Mouse (Mus musculus) olfactory bulb, adult 2 months (tissue): ENCODE data around the gene Psma6. TPM values are rescaled to one million over a fixed set of nuclear protein-coding genes. Genes with fewer than 3 reads are reported as not detected.

Source experiments
- H3K27ac ChIP-seq: fragments of 200-500 bp; 2 replicates; pipeline ENCODE4 v1.5.1; 2012; ENCODE audit warnings: low read depth, low read length; ENCODE audit not compliant: insufficient read depth
- H3K4me1 ChIP-seq: fragments of 200-500 bp; 2 replicates; pipeline ENCODE4 v1.6.1; 2012; ENCODE audit warnings: low read length; ENCODE audit not compliant: control insufficient read depth, insufficient read depth
- H3K4me3 ChIP-seq: fragments of 200-500 bp; 2 replicates; pipeline ENCODE4 v1.5.1; 2012; ENCODE audit warnings: mild to moderate bottlenecking, low read depth, low read length, moderate library complexity; ENCODE audit not compliant: insufficient read depth
- CTCF ChIP-seq: fragments of 200-500 bp; IDR thresholded peaks from 2 replicates; pipeline ENCODE4 v1.5.1; 2012; ENCODE audit warnings: low read depth, mild to moderate bottlenecking, low read length, moderate library complexity; ENCODE audit not compliant: insufficient read depth
- POLR2A ChIP-seq: fragments of 200-500 bp; IDR thresholded peaks from 2 replicates; pipeline ENCODE4 v1.6.1; 2012; ENCODE audit warnings: mild to moderate bottlenecking, low read depth, low read length, moderate library complexity; ENCODE audit not compliant: insufficient read depth
- WGBS: fragments of 180-500 bp; shearing (Covaris S2); methylation state at CpG from one replicate; pipeline ENCODE4 v1.1.7; 2018; 5-methylcytosine and 5-hydroxymethylcytosine counted together
- polyA plus RNA-seq: library from polyadenylated mRNA; stranded (reverse); fragments of >200 nt; gene quantifications from 2 replicates; pipeline ENCODE4 v1.2.4, GENCODE M21; 2012; ENCODE audit warnings: low replicate concordance; ENCODE audit not compliant: missing spikeins, insufficient read depth, insufficient read length

Psma6 gene
- polyA plus RNA-seq, 1 experiment = not detected

DNA sequence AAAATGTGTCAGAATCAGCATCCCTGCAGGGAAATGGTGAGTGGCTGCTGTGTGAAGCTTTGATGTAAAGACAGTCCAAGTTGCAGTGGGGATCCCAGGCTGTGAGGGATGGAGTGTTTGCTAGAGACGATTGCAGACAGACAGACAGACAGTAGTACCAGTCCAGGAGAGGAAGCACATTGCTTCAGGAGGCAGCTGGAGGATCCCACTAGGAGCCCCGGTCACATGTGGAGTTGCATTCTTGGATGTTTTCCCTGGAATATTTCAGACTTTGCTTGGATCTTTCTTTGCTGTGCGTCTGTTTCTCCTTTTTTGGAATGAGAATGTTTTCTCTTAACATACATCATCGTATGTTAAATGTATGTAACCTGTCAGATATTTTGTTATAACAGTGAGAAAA, 69.9 kb downstream of the Psma6 start:
- WGBS = 68% methylated on average over 4 of the region's 4 CpGs
- Histone ChIP-seq H3K27ac (no peak overlapping the region), H3K4me3 (no peak overlapping the region), H3K4me1 (peaks cover 14% of the 10 kb centered on the region; the same call in 1 of the 2 replicates)
- TF ChIP-seq CTCF = no peak
- TF ChIP-seq POLR2A = no peak

DNA sequence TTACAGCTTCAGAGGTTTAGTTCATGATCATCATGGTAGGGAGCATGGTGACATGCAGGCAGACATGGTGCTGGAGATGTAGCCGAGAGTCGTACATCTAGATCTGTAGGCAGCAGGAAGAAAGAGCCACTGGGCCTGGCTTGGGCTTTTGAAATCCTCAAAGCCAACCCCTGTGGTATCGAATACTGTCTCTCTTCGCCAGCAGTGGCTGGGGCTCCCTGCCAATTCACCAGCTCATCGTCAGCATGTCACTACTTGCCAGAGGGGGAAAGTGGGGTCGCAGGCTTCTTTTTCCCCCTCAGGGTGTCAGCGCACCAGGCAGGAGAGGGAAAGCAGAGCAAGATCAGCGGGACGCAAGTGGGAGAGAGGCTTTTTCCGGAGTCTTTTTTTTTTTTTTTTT, 71.2 kb downstream of the Psma6 start:
- Histone ChIP-seq H3K27ac (no peak overlapping the region), H3K4me3 (no peak overlapping the region), H3K4me1 (peaks cover 11% of the 10 kb centered on the region; the same call in 1 of the 2 replicates)
- TF ChIP-seq CTCF (no peak), POLR2A (no peak)
- WGBS = 75% methylated on average over 10 of the region's 10 CpGs

DNA sequence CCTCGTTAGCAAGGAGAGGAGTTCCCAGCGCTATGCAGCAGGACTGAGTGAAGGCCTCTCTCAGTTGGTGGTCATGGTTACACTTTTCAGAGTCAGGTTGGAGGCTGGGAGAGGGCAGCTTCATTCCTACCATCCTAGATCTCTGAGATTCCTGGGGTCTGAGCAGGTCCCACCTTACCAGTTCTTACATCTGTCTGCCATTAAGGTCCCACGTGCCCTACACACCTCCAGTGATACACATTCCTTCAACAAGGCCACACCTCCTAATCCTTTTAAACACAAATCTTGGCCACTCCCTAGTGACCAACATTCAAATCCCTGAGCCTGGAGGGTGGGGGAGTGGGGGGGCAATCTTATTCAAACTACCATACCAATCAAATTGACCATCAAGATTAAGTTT, 72.1 kb downstream of the Psma6 start:
- Histone ChIP-seq H3K27ac (no peak overlapping the region), H3K4me3 (no peak overlapping the region), H3K4me1 (peaks cover 7% of the 10 kb centered on the region; the same call in 1 of the 2 replicates)
- WGBS = 83% methylated on average over 3 of the region's 3 CpGs
- TF ChIP-seq POLR2A = no peak
- no peak for TF ChIP-seq CTCF

DNA sequence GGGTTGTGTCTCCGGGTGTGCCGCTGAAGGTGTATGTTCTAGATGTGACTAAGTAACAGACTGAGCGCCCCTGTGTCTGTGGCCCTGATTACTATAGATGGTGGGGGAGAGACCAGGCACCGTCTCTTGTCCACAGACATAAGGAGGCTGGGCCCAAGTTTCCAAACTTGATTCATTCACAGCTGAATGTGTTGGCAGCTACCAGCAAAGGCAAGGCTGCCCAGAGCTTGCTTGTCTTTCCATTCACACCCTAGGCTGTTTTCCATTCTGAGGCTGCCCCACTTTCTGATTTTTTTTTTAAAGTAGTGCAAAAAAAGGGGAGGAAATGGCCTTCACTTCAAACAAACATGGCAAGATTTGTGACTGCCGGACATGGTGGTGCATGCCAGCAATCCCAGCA, 72.9 kb downstream of the Psma6 start:
- no peak overlapping the region for H3K27ac ChIP-seq
- H3K4me3 ChIP-seq = no peak overlapping the region
- TF ChIP-seq CTCF (no peak), POLR2A (no peak)
- WGBS = 79% methylated on average over 5 of the region's 5 CpGs
- H3K4me1 ChIP-seq = peaks cover 7% of the 10 kb centered on the region; the same call in 1 of the 2 replicates

DNA sequence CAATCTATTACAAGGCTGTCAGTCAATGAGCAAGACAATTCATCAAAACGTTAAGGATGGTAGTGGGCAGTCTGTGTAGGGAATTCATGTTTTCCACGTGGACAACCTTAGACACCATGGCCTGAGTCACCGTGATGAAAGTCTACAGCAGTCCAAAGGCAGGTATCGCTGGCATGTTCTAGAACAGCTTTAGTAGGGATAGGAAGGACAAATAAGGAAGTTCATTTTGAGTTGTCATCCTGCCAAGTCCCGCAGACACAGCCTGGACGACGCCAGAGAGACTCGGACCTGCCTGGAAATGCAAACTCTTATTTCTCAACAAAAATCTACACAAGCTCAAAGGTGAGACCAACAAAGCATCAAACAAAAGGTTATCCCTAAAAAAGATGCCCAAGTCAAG, 75.7 kb downstream of the Psma6 start:
- no peak for TF ChIP-seq POLR2A
- no peak for TF ChIP-seq CTCF
- peaks cover 17% of the 10 kb centered on the region for H3K4me1 ChIP-seq
- 80% methylated on average over 8 of the region's 8 CpGs for WGBS
- H3K27ac ChIP-seq = no peak overlapping the region
- H3K4me3 ChIP-seq = no peak overlapping the region

DNA sequence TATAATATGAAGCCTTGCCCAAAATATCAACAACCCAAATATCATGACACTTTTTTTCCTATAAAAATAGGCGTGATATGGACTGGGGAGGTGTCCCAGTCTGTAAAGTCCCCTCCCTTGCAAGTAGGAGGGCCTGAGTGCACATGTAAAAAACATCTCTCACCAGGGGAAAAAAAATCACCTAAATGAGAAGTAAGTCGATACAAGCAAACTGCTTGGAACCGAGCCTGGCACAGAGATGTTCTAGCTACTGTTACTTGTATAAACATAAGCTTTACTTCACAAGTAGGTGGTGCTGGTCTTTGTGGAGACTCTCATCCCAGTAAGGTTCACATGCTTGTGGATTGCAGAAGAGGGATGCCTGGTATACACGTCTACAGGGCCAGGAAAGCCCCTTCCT, 76.9 kb downstream of the Psma6 start:
- WGBS = 65% methylated on average over 4 of the region's 4 CpGs
- Histone ChIP-seq H3K4me3 (no peak overlapping the region), H3K27ac (no peak overlapping the region), H3K4me1 (peaks cover 26% of the 10 kb centered on the region)
- TF ChIP-seq POLR2A = no peak
- no peak for TF ChIP-seq CTCF

DNA sequence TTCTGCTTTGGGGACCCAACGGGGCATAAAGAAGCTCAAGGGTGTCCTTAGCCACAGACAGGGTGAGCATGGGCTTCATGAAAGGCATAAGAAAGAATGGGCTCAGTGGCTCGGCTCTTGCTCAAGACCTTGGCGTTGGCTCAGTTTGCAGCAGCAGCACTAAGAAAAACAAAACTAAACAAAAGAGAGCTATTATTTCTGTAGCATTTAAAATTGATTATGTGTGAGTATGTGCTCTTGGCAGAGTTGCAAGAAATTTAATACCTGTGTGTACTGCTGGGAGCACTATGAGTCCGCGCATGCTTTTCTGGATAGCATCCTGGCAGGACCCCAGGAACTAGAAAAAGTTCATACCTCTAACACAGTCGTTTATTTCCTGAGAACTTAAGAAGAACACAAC, 77.7 kb downstream of the Psma6 start:
- 57% methylated on average over 6 of the region's 6 CpGs for WGBS
- H3K27ac ChIP-seq = no peak overlapping the region
- peaks cover 34% of the 10 kb centered on the region for H3K4me1 ChIP-seq
- no peak overlapping the region for H3K4me3 ChIP-seq
- no peak for TF ChIP-seq POLR2A
- no peak for TF ChIP-seq CTCF

DNA sequence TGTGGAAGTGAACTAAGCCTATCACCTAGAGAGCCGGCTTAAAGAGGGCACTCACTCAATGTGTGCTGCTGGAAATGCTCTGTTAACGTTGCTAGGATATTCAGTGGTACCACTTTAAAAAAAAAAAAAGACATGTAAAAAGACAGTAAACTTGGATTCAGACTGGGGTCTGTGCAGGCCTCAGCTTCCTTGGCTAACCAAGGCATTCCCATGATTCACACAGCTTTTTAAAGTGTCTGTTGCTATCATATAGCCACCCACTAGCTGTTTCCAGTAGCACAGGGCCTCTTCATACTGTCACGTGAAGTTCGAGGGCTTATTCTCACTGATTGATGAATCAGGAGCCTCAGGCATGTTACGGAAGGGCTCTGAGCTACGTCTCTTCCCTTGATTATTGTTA, 78.4 kb downstream of the Psma6 start:
- TF ChIP-seq POLR2A (no peak), CTCF (no peak)
- Histone ChIP-seq H3K4me3 (no peak overlapping the region), H3K4me1 (peaks cover 38% of the 10 kb centered on the region), H3K27ac (0 out of 2 replicates have a peak overlapping the region, but pooled peaks have one; percentile 17)
- WGBS = 51% methylated on average over 6 of the region's 6 CpGs

DNA sequence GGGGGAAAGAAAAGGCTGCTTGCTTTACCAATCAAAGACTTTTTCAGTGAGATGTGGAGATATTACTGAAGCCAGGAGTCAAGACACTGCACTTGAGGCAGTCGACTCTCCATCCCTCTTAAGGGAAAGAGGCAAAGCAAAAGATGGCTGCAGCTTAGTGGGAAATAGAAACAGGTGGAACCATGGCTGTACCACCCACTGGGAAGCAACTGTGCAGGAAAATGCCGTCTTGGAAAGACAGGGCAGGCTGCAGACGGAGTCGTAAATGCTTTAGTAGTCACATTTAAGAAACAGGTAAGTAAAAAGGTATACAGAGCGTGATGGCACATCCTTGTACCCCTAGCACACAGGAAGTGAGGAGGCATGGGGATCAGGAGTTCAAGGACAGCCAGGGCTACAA, 79.1 kb downstream of the Psma6 start:
- no peak for TF ChIP-seq CTCF
- no peak for TF ChIP-seq POLR2A
- no peak overlapping the region for H3K4me3 ChIP-seq
- WGBS = 86% methylated on average over 5 of the region's 5 CpGs
- peaks cover 36% of the 10 kb centered on the region for H3K4me1 ChIP-seq
- no peak overlapping the region for H3K27ac ChIP-seq

DNA sequence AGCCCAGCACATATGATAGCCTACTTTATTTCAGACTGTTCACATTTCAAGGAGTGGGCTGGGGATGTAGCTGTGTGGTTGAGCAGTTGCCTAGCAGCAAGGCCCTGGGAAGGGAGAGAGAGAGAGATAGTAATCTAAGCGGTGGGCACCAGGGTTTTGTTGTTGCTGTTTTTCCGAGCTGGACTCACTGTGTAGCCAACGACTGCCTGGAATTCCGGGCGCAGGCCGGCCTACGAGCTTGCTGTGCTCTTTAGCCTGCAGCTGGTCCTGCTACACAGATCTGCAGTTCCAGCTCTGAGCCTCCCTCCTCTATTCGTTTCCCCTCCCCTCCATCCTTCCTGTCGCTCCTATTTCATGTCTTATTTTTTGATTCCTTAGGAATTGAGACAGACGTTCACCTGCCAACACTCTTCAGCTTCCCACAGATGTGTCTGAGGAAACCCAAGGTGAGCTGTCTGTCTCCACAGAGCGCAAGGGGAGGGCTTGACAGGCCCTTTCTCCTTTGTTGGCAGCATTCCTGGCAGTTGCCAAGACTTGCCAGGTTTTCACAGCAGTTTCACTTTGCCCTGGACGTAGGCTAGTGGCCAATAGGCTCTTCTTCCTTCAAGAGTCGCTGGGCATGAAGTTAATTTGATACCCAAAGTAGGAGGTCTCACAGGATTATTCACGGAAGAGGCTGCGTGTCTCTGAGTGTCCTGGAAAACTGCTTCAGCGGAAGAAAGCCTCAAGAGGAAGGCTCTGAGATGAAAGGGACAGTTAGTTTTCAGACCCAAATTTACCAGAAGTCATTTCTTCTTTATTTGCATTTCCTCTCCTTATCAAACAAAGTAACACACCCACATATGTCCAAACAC, 80.2 kb downstream of the Psma6 start:
- H3K27ac ChIP-seq = peak overlapping the region; percentile 43
- TF ChIP-seq POLR2A (no peak), CTCF (no peak)
- H3K4me1 ChIP-seq = peaks cover 36% of the 10 kb centered on the region
- no peak overlapping the region for H3K4me3 ChIP-seq
- WGBS = 20% methylated on average over 16 of the region's 16 CpGs
